Mouse (Mus musculus) thymus, adult 2 months (tissue): ENCODE measurements around the gene Kcnt1.

Source experiments
- CTCF ChIP-seq: fragments of 200-500 bp; IDR thresholded peaks from 2 replicates; pipeline ENCODE4 v1.5.1; 2012; ENCODE audit warnings: mild to moderate bottlenecking, control low read depth, low read length, moderate library complexity, borderline replicate concordance; ENCODE audit not compliant: control insufficient read depth, poor library complexity, insufficient read depth; ENCODE audit errors: extremely low read depth
- POLR2A ChIP-seq: fragments of 200-500 bp; IDR thresholded peaks from 2 replicates; pipeline ENCODE4 v1.6.1; 2012; ENCODE audit warnings: mild to moderate bottlenecking, low read length, control low read depth, moderate library complexity; ENCODE audit not compliant: control insufficient read depth, poor library complexity, insufficient read depth; ENCODE audit errors: extremely low read depth

DNA sequence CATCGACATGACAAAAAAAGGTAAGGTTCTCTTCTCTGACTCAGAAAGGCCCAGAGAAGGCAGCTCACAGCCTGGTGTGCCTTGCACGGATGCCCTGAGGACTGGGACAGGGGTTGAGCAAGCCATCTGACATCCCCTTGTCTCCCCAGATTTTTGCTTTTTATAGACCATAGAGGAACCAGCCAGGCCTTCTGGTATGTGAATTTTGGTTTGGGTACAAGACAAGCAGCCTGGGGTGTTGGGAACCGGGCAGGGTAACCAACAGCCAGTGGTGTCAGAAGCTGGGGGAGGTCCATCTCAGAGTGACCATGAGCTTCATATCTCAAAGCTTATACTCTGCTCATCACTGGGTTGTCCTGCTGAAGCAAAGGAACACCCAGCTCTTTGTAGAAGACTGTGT lies 38.8 kb upstream of the Kcnt1 start:
- TF ChIP-seq POLR2A (no peak), CTCF (no peak)
